In the genomic region with DNA sequence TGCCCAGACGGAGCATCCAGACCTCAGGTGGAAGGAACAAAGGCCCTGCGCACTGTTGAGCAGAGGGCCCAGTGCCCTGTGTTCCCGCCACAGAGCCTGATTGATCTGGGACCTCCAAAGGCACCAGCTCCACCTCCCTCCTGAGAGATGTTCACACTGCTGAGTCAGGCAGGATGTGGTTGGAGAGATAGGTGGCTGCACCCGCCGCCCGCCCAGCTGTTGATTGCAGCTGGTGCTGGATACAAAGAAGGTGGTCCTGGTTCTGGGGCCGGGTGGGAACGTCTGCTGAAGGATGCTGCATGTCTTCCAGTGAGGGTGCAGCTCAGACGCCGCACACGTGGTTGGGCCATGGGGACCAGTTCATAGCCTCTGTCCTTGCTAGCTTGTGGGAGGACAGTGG, we compare ENCODE assay signal across 9 mouse cellular contexts.
DNase-seq lines count a peak whose midpoint lies in the region; ATAC-seq lines count a peak whose summit lies in the region.
"Had no signal": no experiment of that assay in that cellular context is flagged by ENCODE, and none has a peak within 500 bp of the region (broad histone marks: within the 10 kb centered on the region; RNA-seq: fewer than 3 reads in every experiment).

No protein-coding gene starts in this region.

- peak; percentile 52 to 65; a peak in 3 of 4 replicates for ATAC-seq in hematopoietic stem cell, adult 5-6 weeks (replicated peaks in 1 of 2; ENCODE audit: insufficient read depth in 1 of 2, low FRiP score in 2 of 2, low TSS enrichment in 1 of 2, low read depth in 1 of 2, poor library complexity in 2 of 2, severe bottlenecking in 2 of 2)
- ATAC-seq: forebrain, postnatal 0 days had no signal

- DNase-seq in 416B (ENCODE audit: low read depth): peak; percentile 75
- DNase-seq in CD4-positive, CD25-positive, alpha-beta regulatory T cell, adult 2 months (ENCODE audit: low read depth, low spot score): peak; percentile 85
- DNase-seq in naive thymus-derived CD4-positive, alpha-beta T cell, adult 2 months (ENCODE audit: low read depth): peak; percentile 81
- DNase-seq in layer of hippocampus, postnatal 36 days: no peak
- no peak for DNase-seq in cerebellum, postnatal 36 days
- DNase-seq in gastrocnemius, adult 18-20 months (ENCODE audit: low spot score): no peak
- no peak for DNase-seq in c-Kit-positive CD71-positive TER-119-positive erythroid progenitor cells, embryonic 14.5 days (ENCODE audit: low spot score)
- DNase-seq: forebrain, postnatal 0 days had no signal

Comparison
In these comparisons a context has a peak if more than half of its experiments do, and no peak if none do; other contexts are left out.
1. DNase-seq: peak in 416B (single experiment), CD4-positive, CD25-positive, alpha-beta regulatory T cell, adult 2 months (single experiment) and naive thymus-derived CD4-positive, alpha-beta T cell, adult 2 months (single experiment); none in layer of hippocampus, postnatal 36 days (0 of 2), cerebellum, postnatal 36 days (0 of 2), gastrocnemius, adult 18-20 months (single experiment) and c-Kit-positive CD71-positive TER-119-positive erythroid progenitor cells, embryonic 14.5 days (single experiment).